Mouse (Mus musculus) yolk sac, embryonic 10.5 days (tissue): ENCODE measurements around the gene Tbc1d22a.

Experiments
- DNase-seq: peaks from one replicate; pipeline ENCODE4 v3.0.0-alpha.2; 2017; ENCODE audit warnings: low spot score

Gene Tbc1d22a

GRCm38 (mm10) chr15:86238076-86238475, 23.8 kb downstream of the Tbc1d22a start:
- DNase-seq: no peak

GRCm38 (mm10) chr15:86239068-86239467, 24.8 kb downstream of the Tbc1d22a start:
- no peak for DNase-seq

DNA sequence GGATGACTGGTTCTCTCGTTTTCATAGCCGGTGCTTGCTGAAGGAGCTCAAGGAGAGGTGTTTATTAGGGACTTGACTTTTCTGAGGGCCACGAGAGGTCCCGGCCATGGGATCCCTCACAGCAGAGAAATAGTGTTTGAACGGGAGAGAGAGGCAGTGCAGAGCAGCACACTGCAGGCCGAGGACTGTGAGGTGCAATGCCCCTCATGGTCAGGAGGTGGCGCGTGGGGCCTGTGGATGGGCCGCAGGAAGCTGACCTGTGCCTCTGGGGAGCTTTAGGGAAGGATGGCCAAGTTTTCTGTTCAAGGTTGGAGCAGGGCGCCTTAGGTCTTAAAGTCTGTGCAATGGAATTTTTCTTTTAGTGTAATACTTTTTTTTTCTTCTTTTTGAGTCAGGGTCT, 25.5 kb downstream of the Tbc1d22a start:
- DNase-seq: peak; percentile 23

- DNase-seq: no peak
Observed at GRCm38 (mm10) chr15:86243708-86244107, 29.4 kb downstream of the Tbc1d22a start.

DNA sequence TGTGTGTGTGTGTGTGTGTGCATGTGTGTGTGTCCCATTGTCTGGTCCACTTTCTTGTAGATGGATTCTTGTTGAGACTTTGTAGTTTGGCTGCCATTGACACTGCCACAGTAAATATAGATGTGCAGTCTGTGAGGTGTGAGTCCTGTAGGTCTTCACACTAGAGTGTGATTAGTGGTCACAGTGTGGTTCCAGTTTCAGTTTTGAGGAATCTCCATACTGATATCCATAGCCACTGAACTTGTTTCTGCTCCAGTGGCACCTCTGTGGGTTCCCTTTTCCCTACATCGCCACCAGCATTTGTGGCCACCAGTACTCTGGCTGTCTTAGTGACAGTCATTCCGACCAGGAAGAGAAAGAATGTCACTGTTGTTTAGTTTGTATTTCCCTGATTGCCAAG, 30.1 kb downstream of the Tbc1d22a start:
- DNase-seq: no peak

DNA sequence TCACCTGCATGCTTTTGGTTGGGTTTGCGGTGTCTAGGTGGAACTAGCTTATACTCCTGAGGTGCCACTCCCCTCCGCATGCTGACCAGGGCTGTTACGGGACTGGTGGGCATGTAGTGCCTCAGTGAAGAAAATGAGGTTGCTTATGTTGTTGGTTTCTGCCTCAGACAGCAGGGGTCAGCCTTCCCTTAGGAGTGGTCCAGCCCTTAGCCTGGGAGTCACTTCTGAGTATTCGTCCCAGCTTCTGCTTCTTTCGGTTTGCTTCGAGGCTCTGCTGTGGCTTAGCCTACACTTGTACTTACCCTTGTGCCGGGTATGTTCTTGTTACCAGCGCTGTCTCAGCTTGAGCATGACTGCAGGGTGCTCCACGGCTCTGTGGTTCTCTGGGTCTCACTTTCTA, 36.0 kb downstream of the Tbc1d22a start:
- DNase-seq: no peak

- DNase-seq: no peak
Observed at GRCm38 (mm10) chr15:86252130-86252529, 37.9 kb downstream of the Tbc1d22a start.

DNA sequence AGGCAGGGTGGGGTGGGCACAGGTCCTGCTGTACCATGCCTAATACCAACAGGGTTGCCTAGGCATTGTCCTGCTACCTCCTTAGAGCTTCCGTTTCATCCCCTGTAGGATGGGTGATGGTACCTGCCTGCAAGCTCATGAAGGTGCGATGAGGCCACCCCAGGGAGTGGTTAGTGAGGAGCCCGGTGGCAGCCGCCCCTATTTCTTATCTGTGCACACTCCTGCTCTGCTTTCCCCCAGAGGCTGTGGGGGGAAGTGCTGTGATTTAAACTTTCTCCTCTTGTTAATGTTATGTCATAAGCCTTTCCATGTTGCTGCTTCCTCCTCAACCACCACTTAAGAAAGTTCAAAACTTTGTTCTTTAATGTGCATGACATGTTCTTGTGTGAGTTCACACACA, 38.4 kb downstream of the Tbc1d22a start:
- DNase-seq: no peak

- no peak for DNase-seq
Observed at GRCm38 (mm10) chr15:86253411-86253810, 39.2 kb downstream of the Tbc1d22a start.

DNA sequence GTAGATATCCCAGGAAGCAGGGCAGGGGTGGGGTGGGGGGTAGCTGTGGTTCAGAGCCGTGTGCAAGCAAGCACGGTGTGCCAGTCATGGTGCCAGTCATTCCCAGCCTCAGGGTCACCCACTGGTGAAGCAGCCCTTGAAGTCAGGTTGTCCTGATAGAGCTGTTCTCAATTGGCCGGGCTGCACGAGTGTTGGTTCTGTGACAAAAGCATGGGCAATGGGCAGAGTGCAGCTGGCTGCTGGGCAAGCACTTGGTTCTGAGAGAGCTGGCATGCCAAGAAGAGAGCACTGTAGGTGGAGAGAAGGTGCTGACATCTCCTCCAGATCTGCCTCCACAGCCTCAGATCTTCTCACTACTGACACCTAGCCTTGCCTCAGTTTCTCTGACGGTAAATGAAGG, 41.9 kb downstream of the Tbc1d22a start:
- DNase-seq: no peak

GRCm38 (mm10) chr15:86256728-86257179, 42.5 kb downstream of the Tbc1d22a start:
- DNase-seq: no peak

DNA sequence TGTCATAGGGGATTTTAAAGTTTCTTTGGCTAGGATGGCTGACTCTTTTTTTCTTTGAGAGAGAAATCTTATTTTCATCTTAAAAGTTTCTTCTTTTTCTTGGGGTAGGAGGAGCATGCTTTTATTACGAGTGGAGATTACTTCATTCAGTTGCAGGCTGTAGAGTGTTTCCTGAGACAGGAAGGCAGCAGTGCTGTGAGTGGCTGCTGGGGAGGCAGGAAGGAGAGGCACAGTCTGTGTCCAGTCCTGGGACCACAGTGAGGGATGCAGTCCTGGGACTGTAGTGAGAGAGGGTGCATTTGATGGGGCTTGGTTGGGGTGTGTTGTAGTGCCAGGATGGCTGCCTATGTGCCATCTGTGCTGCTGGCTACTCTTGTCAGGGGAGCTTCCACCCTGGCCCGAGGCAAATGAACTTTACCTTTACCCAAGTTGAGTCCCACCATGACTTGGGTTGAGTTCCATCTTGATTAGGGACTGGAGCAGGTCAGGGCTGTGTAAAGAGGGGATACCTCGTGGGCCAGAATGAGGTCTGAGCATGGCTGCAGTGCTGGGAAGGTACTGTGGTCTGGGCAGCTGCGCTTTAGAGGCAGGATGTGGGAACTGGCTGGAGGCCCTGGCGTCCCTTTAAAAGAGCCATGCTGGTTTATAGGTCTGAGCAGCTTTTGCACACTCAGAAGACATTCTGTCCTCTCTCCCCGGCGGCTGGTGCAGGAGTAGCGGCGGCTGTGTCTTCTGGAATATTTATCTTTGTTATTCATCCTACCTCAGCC, 43.8 kb downstream of the Tbc1d22a start:
- no peak for DNase-seq

GRCm38 (mm10) chr15:86259233-86259632, 45.0 kb downstream of the Tbc1d22a start:
- DNase-seq: no peak

DNA sequence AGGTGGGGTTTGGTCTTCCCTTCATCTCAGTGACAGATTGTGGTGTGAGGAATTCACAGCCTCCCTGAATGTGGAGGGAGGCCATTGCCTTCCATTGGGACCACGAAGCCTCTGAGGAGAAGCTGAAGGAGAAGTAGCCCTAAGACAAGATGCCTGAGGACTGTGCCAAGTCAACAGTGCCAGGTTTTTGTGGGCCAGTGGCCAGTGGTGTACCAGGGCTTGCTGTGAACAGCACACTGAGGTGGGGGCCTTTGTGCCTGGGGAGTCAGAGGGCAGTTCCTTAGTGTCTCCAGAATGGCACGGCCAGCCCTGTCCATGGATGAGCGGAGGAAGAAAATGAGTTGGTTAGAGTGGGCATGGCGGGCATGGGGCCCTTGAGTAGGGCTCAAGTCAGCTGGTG, 45.9 kb downstream of the Tbc1d22a start:
- no peak for DNase-seq

- DNase-seq: no peak
Observed at GRCm38 (mm10) chr15:86264389-86264788, 50.1 kb downstream of the Tbc1d22a start.

DNA sequence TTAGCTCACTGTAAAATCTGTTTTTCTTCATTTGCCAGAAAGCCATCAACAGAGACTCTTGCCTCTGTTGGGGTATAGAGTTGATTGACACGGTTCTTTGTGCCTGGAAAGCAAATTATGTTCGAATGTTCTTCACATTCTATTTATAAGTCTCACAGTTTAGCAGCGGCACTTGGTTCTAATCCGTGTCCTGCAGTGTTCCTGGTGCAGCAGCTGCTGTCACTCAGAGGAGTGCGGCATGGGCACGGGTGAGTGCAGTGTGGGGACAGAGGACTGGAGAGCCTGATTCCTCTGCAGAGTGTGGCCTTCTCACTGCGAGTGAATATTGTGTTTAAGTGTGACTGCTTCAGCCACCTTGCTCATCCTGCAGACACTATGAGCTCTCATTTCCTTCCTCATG, 50.5 kb downstream of the Tbc1d22a start:
- no peak for DNase-seq

DNA sequence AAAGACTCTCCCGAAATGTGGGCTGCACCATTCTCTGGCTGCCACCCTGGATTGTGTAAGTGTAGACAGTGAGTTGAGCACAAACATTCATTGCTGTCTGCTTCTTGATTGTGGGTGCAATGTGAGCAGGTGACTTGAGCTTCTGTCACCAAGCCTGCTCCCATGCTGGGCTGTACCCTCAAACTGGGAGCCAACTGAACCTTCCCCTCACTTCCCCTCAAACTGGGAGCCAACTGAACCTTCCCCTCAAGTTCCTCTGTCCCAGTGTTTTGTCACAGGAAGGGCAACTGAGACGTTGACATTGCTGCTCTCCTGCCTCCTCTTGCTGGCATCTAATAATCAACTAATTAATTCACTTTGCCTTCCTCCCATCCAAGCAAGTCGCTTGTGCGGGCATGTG, 52.7 kb downstream of the Tbc1d22a start:
- no peak for DNase-seq

DNA sequence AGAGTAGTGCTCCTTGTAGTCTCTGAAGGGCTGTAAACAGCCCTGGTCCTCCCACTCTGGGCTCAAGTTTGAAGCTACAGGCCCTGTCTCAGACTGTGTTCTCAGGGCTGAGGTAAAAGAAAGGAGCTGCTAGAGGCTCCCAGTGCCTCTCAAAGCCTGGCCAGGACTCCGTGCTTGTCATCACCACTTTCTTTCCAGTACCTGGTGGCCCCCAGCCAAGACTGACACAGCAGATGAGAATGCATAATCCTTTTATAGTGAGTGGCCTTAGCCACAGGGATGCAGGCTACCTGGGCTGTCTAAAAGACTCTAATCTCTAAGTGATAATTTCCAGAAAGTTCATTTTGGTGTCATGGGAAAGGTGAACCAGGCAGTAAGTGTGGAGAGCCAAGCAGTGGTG, 54.3 kb downstream of the Tbc1d22a start:
- no peak for DNase-seq

DNA sequence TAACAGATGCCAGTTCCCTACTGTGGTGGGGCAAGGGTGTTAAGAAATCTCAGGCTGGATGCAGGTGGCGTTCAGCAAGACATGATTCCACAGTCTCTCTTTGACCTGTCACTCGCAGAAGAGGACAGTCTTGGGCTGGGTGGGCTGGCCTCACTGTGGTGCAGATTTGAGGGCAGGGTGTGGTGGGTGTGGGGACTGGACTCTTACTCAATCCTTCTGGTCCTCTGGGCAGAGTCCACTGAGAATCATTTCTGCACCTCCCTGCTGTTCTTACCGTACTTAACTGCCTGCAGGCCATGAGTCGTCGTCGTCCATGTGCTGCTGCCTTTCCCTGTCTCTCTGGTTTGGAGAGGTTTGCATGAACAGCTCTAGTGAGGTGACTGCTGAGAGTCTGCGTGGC, 61.5 kb downstream of the Tbc1d22a start:
- DNase-seq: no peak

GRCm38 (mm10) chr15:86276538-86277264, 62.4 kb downstream of the Tbc1d22a start:
- no peak for DNase-seq

- DNase-seq: no peak
Observed at GRCm38 (mm10) chr15:86277428-86277827, 63.2 kb downstream of the Tbc1d22a start.

DNA sequence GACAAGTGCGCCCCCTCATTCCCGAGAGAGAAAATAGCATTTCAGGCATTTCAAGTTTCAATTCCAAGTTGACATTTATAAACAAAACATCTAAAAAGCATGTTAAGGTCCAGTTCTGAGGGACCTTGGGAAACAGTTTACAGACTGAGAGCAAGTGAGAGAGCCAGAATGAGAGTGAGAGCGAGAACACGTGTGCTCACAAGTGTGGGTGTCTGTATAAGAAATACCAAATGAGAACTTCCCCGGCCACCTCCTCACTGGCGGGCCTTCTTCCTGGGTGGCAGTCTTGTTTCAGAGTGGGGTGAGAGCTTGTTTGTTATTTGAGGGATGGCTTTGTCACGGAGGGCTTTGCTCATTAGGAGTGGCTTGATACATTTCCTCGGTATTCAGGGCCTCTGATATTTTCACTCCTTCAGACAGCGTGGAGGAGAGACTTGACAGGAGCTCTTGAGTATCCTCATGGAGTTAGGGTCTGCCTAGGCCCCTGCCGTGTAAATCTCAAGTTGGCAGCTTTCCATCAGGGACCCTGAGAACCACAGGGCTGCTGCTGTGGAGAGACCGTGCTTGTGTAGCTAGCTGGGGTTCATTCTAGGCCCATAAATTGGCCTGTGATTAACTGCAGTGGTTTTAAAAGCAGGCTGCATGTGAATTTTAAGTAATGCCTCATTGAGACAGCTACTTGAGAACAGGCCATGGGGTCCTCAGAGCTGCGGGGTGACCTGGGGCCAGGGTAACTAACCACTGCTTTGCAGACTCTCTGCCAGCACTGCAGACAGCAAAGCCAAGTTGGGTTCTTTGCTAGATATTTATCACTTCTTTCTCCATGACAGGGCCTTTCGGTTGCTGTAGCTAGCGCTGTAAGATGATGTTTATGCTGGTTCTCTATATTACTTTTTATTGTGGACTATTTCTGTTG, 65.1 kb downstream of the Tbc1d22a start:
- DNase-seq: no peak
